In genomic region chr15:79377681-79378080, GRCm38 (mm10) we compare ENCODE assay signal across 9 mouse cellular contexts. TPM values are rescaled to one million over a fixed set of nuclear protein-coding genes. Genes with fewer than 3 reads are reported as not detected.
DNase-seq lines count a peak whose midpoint lies in the region; ATAC-seq lines count a peak whose summit lies in the region.
"Had no signal": no experiment of that assay in that cellular context is flagged by ENCODE, and none has a peak within 500 bp of the region (broad histone marks: within the 10 kb centered on the region; RNA-seq: fewer than 3 reads in every experiment).

No protein-coding gene starts in this region.

- no peak overlapping the region for H3K9ac ChIP-seq in hindbrain, embryonic 13.5 days

- ATAC-seq in cerebellum, adult (ENCODE audit: insufficient number of reproducible peaks, low FRiP score, low TSS enrichment), result no peak
- no peak for ATAC-seq in hindbrain, embryonic 13.5 days (ENCODE audit: low FRiP score)

- no peak overlapping the region for H3K27ac ChIP-seq in hindbrain, embryonic 13.5 days

- peak; percentile 78 for DNase-seq in urinary bladder, postnatal 14 days (ENCODE audit: low spot score)
- DNase-seq in urinary bladder, adult 2 months (ENCODE audit: low spot score), result no peak
- DNase-seq in gastrocnemius, postnatal 14 days, result peak; percentile 82
- DNase-seq in kidney, postnatal 14 days, result peak; percentile 79
- peak; percentile 92 for DNase-seq in skeletal muscle tissue, adult 2 months (ENCODE audit: low read depth, low spot score)
- DNase-seq in spleen, postnatal 36 days (ENCODE audit: low spot score in 2 of 2), result no peak

- H3K4me3 ChIP-seq in hindbrain, embryonic 13.5 days, result no peak overlapping the region
- H3K4me3 ChIP-seq: megakaryocyte, embryonic 14.5 days had no signal

- H3K36me3 ChIP-seq in hindbrain, embryonic 13.5 days, result peaks cover 49% of the 10 kb centered on the region

- peaks cover 9% of the 10 kb centered on the region for H3K4me1 ChIP-seq in hindbrain, embryonic 13.5 days (replicated peaks)

- H3K9me3 ChIP-seq in hindbrain, embryonic 13.5 days, result no peaks in the 10 kb centered on the region
- H3K9me3 ChIP-seq: megakaryocyte, embryonic 14.5 days had no signal

- 82% methylated on average over 6 of the region's 6 CpGs for WGBS in hindbrain, embryonic 13.5 days

- H3K4me2 ChIP-seq in hindbrain, embryonic 13.5 days, result no peak overlapping the region

- H3K27me3 ChIP-seq in hindbrain, embryonic 13.5 days, result no peaks in the 10 kb centered on the region
- H3K27me3 ChIP-seq: megakaryocyte, embryonic 14.5 days had no signal

- intact Hi-C loops in gastrocnemius, postnatal 14 days (cut with DNase I; ENCODE audit: low total_unique reads), result loop anchor here (10.0 kb wide), 1 partner anchor 87 kb away; no protein-coding TSS in a partner anchor

RNA-seq across cellular contexts. Expression of gene Tmem184b, which starts 25.7 kb away (rescaled TPM):
- 51.5 and 68.3 TPM in 2 replicates for polyA plus RNA-seq in urinary bladder, adult 2 months (2012; rRNA removed)
- 10 to 100 TPM; 31.5 to 32.6 TPM for total RNA-seq in gastrocnemius, postnatal 14 days (2021)
- 37.7 and 39.2 TPM in 2 replicates for polyA plus RNA-seq in hindbrain, embryonic 13.5 days (2015; fragmentation: Nextera tagmentation; extraction: Ambion mirVana)

RNA-seq across cellular contexts. Expression of gene Maff, which starts 31.3 kb away (rescaled TPM):
- polyA plus RNA-seq in urinary bladder, adult 2 months (2012; rRNA removed), result 11.0 and 13.0 TPM in 2 replicates
- 1 to 10 TPM; 1.4 to 2.7 TPM for total RNA-seq in gastrocnemius, postnatal 14 days (2021)
- 0.83 and 0.84 TPM in 2 replicates for polyA plus RNA-seq in hindbrain, embryonic 13.5 days (2015; fragmentation: Nextera tagmentation; extraction: Ambion mirVana)

RNA-seq across cellular contexts. Expression of gene Pla2g6, which starts 49.5 kb away (rescaled TPM):
- 20.5 and 20.6 TPM in 2 replicates for polyA plus RNA-seq in urinary bladder, adult 2 months (2012; rRNA removed)
- 1 to 10 TPM; 9.0 to 9.8 TPM for total RNA-seq in gastrocnemius, postnatal 14 days (2021)
- polyA plus RNA-seq in hindbrain, embryonic 13.5 days (2015; fragmentation: Nextera tagmentation; extraction: Ambion mirVana), result 34.5 and 35.5 TPM in 2 replicates

Comparison
In these comparisons a context has a peak if more than half of its experiments do, and no peak if none do; other contexts are left out.
1. DNase-seq: peak in urinary bladder, postnatal 14 days (single experiment), gastrocnemius, postnatal 14 days (single experiment), kidney, postnatal 14 days (single experiment) and skeletal muscle tissue, adult 2 months (single experiment); none in urinary bladder, adult 2 months (single experiment) and spleen, postnatal 36 days (0 of 2).